Mouse (Mus musculus) cerebellum, postnatal 10 days (tissue): Measurements from ENCODE around the gene Sema4f.

Experiments
- DNase-seq, 2 experiments: peaks; one replicate each; pipeline ENCODE4 v3.0.0; 2021; ENCODE audit warnings: mixed read lengths in 2 of 2

Sema4f gene

GRCm38 (mm10) chr6:82868476-82868875 lies 71.1 kb downstream of the Sema4f start:
- DNase-seq: no peak

GRCm38 (mm10) chr6:82863380-82863874 lies 76.1 kb downstream of the Sema4f start:
- no peak for DNase-seq

GRCm38 (mm10) chr6:82862475-82862874 lies 77.1 kb downstream of the Sema4f start:
- no peak for DNase-seq

GRCm38 (mm10) chr6:82862042-82862441 lies 77.5 kb downstream of the Sema4f start:
- no peak for DNase-seq
